Mouse (Mus musculus) regulatory T cell (primary cell): ENCODE measurements around the gene Nav2.

Source experiments
- in situ Hi-C: fragments of 300-600 bp; cut with MboI, MseI; formaldehyde crosslinking; loops from one replicate; pipeline ENCODE4 v1.15.1; 2025; ENCODE audit warnings: high pct_unique_total_duplicates

The Nav2 gene

DNA sequence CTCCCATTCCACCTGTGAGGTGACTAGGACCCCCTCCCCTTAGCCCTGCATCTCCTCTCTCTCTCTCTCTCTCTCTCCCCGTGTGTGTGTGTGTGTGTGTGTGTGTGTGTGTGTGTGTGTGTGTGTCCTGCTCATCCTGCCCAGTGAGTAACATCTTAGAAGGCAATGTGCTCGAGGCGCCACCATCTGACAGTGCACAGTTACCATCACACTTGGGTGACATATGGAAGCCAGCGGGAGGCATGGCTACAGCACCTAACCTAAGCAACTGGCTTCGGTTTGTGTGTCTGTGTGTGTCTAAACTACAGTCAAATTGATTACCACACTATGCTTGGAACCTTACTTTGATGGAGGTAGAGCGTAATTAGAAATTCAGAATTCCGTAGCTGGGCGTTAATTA is 366.2 kb downstream of the Nav2 start:
- in situ Hi-C loops, result no loop called here

DNA sequence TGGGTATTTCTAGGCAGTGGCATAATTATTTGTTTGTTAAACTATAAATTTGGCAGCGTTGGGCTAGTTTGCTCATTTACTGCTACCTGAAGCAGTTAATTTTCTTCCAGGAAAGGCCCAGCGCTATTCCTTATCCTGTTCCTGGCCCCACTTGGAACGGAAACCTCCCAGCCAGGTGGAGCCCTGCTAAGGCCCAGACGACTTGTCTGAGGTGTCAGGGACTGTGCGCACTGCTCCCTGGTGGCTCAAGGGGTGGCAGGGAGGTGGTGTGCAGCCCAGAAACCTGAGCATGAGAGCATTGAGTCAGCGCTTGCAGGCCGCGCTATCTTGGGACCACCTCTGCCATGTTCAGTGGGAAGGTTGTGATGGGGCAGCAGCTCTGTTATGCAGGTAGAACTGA is 367.6 kb downstream of the Nav2 start:
- in situ Hi-C loops, result no loop called here

DNA sequence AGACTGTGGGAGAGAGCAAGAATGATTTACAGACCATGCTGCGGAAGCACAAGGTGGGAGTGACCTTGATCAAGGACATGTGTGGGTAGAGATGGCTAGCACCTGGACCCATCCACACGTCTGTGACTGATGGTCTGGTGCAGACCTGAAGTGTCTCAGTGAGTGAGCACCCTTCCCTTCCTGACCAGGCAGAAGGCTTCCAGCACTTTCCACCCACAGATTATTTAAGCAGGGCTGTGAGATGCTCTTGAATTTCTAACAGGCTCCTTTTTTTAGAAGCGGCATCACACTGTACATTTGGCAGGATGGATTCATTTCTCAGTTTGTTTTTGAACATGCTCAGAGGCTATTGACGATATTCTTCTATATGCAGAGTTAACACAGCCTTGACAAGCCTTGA is 369.2 kb downstream of the Nav2 start:
- in situ Hi-C loops, result no loop called here

DNA sequence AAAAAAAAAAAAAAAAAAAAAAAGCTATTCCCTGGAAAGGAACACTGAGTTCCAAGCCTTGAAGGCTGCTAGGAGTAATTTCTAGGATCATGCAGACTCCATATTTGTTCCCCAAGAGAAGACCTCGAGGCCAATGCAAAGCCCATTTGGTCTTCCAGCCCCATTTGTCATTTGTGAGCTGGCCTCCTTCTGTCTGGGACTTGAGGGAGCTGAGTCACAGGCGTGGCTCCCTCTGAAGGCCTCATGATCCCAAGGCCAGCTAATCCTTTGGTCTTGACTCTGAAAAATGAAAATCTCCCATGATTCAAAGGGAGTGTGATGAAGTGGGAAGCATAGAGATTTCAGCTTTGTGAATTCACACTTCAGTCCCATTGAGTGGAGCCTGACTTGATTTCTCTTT is 370.0 kb downstream of the Nav2 start:
- in situ Hi-C loops, result no loop called here

DNA sequence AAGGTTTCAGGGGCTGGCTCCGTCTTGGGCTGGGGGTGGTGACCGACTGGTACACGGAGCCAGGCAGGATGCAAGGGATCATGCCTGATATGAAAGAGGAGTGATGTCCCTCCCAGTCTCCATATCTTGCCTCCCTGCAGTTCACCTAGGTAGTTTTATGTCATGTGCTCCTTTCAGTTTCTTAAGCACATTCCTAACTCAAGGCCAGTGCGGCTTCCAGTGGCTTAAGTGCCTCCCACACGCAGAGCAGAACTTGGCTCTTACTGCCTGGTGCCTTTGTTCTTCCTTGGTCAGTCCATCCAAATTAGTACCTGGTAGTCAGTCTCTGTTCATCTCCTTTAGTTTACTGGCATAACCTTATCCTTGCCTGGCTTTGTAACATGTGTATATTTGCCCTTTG is 371.9 kb downstream of the Nav2 start:
- in situ Hi-C loops, result no loop called here

DNA sequence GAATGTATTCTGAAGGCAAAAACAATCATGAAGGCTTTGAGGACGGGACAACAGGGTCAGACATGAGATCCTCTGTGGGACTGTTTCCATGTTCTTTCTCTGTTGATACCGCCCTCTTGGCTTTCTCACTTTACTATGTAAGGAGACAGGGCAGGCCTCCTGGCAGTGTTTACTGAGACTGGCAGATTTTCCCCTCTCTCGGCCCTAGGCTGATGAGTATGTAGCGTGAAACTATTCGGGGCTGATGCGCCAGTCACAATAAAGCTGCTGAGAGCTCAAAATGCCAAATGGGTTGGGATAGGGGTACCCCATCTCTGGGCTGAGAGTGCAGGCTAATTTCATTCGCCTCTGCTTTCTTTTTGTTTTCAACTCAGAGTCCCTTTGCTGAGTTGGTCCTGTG is 373.9 kb downstream of the Nav2 start:
- in situ Hi-C loops, result no loop called here

DNA sequence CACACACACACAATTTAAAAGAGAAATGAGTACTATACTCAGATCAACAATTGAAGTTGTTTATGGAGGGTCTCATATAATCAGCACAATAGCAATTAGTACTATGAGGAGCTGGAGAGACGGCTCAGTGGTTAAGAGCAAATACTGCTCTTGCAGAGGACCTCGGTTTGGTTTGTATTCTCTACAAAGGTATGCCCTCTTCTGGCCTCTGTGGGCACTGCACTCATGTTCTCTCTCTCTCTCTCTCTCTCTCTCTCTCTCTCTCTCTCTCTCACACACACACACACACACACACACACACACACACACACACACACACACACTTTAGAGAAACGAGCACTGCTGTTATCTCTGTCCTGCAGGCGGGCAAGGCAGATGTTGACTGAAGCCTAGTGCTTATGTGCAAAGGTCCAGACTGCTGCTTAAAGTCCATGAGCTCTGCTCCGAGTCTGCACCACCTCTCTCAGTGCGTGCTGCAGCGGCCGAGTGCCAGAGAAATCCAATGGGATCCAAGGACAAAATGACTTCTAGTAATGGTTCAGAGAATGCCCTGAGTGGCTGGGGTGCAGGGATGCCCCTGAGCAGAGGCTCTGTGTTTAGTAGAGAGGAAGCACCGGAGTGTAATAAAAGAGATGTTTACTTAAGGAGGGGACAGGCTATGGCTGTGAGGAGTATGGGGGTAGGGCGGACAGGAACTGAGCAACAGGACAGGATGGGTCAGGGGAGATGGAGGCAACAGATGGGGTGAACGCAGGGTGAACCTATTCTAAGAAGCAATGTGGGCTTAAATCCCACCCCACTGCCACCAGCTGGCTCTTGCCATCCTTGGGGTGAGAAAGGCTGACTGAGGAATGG is 375.2 kb downstream of the Nav2 start:
- in situ Hi-C loops, result no loop called here

DNA sequence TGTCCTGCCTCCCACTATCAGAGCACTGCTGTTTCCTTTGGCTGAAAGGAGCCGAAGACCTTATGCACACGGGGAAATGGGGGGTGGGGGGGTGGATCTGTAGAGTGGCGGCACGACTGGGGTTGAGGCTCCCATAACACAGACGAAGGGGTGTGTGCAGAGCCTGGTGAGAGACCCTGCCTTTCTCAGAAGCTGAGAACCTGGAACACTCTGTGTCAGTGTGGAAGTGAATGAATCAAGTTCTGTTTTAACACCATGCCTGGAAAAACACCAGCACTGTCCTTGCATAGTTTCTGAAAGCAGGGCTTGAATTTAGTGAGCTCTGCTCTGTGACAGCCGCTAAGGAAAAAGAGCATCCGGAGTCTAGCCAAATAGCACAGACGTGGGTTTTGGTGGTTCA is 379.7 kb downstream of the Nav2 start:
- in situ Hi-C loops, result no loop called here

DNA sequence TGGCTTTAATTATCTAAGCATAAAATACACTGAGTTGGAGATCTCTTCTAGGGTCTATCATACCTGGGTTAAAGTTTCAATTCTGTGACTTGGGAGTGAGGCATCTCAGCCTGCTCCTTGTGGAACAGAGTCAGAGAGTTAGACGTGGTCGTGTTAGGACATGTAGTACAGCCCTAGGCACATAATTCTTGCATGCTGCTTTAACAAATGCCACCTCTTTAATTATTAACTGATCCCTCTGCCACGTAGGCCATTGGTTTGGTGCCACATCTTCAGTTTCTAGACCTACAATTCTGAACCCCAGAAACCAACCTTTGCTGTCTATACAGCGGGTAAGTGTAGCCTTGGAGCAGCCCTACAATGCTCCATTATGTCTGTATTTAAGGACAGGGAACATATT is 381.8 kb downstream of the Nav2 start:
- in situ Hi-C loops, result no loop called here

DNA sequence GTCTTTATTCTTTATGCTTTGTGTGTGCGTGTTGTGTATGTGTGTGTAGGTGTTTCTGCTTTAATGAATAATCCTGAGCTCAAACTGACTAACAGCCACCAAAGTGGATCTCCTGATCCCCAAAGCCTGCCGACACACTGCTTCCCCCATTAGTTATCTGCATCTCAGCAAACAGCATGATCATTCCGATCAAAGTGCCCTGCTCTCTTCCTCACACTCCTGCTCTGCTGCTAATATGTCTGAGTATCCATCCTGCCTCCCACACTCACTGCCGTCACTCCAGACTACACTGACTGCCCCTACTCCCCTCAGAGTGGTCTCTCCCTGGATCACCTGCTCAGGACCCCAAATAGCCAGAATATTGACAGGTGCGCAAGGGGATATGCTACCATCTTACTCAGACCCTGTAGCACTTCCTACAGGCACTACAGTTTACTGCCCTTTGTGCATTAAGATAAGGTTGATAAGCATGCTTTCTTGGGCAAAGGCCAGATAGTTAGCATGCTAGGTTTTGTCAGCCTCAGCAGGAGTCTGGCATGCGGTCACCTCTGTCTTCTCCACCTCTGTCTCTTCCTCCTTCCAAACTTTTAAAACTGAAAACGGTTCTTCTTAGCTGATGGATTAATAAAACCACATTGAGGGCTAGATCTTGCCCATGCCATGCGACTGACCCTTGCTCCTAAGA is 382.8 kb downstream of the Nav2 start:
- in situ Hi-C loops, result no loop called here

DNA sequence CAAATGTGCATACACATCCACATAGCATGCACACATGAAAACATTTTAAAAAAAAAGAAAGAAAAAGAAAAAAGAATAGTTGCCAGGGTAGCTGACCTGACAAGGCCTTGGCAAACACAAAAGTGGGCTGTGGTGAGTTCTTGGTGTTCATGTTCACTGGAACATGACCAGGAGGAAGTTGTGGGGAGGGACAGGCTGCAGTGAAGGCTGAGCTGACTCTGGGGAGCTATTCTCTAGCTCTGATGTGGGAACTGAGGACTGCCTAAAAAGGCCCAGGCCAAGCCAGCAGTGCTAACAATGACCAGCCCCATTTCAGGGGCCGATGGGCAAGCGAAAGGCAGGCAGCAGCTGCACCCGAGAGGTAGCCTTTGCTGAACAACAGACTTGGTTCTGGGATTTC is 388.6 kb downstream of the Nav2 start:
- in situ Hi-C loops, result no loop called here

DNA sequence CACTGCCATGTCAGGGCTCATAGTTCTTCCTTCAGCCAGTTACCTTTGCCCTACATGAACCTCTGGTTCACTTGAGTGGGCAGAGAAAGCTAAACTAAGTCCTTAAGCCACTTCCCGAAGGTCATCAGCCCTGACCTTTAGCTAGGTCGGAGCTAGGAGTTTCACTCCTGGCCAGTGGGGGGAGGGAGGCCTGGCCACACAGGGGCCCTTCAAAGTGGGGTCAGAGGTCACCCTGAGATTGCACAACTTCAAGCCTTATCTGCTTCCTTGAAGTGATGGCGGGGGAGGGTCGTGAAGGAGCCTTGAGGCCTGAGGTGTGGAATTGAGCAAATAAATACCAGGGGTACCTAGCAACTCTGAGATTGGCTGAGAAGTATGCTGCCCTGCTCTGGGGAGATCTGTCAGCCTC is 389.9 kb downstream of the Nav2 start:
- in situ Hi-C loops, result no loop called here

DNA sequence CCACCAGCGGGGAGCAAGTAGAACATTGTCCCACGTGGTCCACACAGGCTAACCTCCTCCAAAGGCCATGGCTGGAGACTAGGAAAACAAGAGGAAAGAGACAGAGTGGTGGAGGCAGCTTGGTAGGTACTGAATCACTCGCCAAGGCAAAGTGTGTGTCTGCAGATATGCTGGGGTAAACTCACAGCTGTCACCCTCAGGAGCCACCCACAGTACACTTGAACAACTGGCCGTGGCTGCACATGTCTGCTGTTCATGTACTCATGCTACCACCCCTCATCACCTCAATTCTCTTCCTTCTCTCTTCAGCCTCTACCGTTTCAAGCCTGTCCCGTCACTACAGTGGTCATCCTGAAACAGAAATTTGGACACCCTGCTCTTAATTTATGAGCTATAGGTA is 393.0 kb downstream of the Nav2 start:
- in situ Hi-C loops, result no loop called here

DNA sequence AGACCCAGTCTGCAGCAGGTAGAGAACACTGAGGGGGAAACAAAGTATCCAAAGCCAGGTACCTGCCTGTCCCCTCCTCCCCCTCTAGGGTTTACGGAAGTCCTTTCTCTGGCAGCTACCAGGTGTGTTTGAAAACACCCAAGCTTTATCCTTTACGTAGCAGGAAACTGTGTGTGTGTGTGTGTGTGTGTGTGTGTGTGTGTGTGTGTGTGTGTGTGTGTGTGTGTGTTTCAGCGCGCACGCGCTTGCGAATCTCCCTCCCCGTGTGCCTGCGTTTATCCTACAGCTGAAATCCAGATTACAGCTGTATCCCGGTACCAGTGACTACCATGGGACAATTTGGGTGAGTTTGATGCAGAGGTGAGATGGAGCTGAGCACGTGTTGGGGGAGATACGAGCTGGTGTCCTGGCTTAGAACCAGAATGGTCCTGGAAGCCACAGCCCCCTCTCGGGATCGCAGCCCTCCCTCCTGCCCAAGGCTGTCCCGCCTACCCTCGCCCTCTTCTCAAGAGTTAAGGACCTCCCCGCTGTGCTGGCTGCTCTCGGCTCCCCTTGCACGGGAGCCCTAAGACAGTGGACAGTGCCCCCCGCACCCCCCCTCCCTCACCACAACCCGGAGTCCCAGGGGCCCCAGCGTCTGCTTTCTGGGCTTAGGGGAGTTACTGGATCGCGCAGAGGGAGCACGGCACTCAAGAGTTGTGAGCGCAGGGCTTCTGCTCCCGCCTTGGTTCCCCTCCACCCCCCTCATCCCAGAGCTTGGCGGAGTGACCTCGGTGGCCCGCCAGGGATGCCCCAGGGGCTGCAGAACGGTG is 395.3 kb downstream of the Nav2 start:
- in situ Hi-C loops, result no loop called here

DNA sequence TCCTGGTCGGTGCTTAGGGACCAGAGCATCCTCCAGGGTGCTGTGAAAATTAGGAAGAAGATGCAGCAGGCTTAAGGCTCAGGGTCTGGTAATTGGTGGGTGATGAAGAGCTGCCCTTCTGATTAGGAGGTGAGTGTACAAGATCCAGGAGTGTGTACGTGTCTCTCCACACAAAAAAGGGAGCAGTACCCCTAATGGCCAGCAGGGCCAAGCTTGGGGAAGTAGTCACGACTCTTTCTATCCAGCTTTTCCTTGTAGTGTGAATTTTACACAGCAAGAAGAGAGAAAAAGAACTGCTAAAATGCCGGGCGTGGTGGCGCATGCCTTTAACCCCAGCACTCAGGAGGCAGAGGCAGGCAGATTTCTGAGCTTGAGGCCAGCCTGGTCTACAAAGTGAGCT is 399.2 kb downstream of the Nav2 start:
- in situ Hi-C loops, result no loop called here

DNA sequence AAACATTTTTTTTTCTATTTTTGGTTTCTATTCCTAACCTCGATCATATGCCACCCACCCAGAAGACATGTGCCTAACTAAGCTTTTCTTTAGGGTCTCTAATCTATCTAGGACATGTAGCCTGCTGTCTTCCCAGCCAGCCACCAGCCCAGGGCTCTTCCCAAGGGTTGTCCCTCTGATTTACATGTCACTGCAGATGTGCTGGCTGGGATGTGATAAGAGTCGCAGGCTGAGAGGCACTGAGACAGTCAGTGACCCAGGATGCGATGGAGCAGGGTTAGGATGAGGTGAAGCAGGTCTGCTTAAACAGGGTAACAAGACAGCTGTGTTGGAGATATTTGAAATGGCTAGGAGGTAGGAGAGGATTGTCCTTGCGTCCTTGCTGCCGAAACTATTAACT is 401.2 kb downstream of the Nav2 start:
- in situ Hi-C loops, result no loop called here

DNA sequence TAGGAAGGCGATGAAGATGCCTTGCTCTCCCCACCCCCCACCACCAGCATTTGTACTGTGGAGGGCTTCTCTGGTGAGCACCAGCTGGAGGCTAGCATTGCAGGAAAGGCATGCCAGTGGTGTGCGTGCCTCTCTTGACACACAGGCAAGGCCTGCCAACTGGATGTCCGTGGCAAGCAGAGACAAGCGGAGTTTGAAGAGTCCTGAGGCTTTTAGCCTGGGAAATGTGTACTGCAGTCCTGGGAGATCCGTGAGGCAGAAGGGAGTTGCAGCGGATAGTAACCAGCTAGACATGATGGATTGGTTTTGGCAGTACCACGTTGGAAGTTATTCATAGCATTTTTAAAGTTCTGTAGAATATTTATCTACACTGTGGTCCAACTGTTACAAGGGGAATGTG is 405.4 kb downstream of the Nav2 start:
- in situ Hi-C loops, result no loop called here

DNA sequence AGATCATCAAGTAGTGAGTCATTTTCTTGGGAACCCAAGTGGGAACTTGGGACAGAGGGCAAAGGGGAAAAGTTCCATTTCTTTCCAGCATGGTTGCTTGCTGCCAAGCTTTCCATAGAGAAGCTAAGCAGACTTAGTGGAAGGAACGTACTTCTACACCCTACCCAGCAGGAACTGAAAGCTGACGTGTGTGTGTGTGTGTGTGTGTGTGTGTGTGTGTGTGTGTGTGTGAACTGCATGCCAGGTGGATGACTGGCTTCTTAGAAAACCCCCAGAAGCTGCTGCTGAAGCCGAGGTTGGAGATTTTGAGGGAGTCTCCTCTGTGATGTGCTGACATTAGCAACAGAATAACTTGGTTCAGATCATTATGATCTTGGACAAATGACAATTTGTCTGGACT is 406.5 kb downstream of the Nav2 start:
- in situ Hi-C loops, result no loop called here

DNA sequence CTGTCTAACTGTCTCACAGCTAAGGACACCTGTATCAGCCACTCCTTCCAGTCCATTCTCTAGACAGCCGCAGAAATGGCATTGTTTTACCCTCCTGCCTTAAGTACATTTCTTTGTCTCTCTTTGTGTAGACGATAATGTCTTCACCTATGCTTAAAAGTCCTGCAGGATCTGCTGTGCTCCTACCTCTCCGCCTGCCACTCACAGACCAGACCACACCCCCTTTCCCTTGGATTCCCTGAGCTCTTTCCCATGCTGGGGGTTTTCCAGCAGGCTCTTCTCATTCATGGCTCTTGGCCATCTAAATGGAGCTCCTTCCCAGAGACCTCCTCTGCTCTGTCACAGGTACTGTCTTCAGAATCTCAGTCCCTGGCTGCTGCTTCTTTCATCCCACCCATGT is 408.1 kb downstream of the Nav2 start:
- in situ Hi-C loops, result no loop called here

DNA sequence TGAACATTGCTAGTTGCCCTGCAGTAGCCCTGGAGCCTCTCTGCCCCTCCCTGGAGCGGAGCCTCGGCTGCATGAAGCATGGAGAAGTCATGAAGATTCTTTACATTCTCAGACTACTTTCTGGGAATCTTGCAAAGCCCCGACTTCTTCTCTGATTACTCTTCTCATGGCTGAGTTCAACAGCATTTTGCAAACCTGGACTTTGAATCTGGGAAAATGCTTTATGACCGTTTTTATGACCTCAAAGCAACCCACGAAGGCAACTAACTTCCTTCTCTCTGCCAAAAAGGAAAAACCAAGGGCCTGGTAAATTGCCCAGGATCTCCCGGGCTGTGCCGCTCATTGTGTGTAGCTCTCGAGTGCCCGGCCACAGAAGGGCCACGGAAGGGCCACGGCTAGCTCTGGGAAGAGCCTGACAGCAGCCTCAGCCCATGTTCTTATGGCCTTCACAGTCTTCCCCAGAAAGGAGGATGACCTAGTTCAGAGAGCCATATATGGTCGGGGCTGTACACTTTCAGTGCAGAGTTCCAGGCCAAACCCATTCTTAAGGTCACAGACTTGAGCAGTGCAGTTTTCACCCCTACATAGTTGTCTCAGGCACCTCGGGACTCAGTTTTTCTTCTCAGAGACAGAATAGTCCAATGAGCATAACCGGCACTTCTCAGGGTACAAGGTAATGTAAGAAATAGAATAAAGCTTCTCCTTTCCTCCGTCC is 409.8 kb downstream of the Nav2 start:
- in situ Hi-C loops, result no loop called here

DNA sequence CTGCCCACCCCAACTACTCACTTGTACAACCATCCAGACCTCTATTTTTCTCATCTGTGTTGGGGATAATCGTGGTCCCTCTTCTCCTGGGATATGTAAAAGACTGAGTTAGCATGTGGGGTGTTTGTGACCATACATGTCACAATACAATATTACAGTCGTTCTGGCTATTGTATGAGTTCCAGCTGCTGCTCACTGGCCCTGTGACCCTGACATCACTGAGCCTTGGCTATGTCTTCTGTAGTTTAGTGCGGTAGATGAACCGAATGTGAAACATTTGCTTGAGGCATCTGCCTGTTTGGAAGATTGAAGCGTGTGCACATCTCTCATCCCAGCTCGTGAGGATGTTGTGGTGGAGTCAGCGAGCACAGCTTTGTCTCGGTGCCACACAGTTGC is 410.4 kb downstream of the Nav2 start:
- in situ Hi-C loops, result no loop called here

DNA sequence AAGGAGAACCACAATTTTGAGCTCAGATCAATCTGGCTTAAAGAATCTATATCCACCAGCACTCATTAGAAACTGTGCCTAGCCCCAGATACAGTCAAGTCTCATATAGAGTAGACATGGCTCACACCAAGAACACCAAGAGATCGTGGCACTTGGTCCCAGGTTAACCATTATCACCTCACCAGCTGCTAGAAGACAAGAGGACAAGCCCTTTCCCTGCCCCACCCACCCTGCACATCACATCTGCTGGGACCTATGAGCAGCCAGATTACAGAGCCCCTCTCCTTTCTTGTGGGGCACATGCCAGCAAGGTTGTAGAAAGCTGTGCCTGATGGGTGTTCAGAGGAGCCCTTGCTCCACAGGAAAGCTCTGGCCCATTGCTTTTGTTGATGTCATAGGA is 411.5 kb downstream of the Nav2 start:
- in situ Hi-C loops, result no loop called here
